Mouse (Mus musculus): Measurements from ENCODE around the gene Schip1.

Gene Schip1

DNA sequence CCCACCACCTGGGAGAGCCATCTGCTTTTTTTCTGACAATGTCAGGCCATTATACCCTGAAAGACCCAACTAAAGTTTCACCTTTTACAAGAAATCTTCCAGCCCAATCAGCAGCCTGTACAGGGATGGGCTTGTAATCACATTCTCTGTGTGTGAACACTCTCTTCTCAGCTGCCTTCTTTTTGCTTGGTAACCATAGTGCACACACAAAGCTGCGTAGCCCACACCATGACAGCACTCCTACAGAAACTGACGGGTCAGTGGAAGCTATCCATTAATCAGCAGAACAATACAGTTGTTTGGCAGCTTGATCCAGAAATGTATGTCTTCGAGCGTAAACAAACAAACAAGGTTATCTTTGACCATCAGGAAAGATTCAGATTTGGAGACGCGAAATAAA, 205.6 kb downstream of the Schip1 start:
- no peak for DNase-seq (ENCODE audit: low read depth, low spot score)

DNA sequence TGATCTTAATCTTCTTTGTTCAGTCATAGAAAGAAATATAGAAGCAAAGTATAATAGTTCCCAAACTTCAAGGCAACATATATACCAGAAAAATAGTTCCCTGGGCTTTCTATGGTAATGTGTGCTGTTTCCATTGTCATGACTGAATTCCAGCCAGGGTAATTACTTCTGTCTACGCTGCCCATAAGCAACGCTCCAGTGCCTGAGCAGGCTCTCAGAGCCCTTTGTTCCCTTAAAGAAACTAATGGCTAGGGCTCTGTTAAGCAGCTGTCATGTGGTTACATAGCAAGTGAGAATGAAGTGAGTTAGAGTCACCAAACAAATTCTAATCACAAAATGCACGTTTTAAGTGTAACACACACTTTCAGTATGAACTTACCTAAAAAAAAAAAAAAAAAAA, 206.9 kb downstream of the Schip1 start:
- DNase-seq (ENCODE audit: low read depth, low spot score) = no peak

- no peak for DNase-seq (ENCODE audit: low read depth, low spot score)
Observed at GRCm38 (mm10) chr3:68271881-68272280, 207.3 kb downstream of the Schip1 start.

DNA sequence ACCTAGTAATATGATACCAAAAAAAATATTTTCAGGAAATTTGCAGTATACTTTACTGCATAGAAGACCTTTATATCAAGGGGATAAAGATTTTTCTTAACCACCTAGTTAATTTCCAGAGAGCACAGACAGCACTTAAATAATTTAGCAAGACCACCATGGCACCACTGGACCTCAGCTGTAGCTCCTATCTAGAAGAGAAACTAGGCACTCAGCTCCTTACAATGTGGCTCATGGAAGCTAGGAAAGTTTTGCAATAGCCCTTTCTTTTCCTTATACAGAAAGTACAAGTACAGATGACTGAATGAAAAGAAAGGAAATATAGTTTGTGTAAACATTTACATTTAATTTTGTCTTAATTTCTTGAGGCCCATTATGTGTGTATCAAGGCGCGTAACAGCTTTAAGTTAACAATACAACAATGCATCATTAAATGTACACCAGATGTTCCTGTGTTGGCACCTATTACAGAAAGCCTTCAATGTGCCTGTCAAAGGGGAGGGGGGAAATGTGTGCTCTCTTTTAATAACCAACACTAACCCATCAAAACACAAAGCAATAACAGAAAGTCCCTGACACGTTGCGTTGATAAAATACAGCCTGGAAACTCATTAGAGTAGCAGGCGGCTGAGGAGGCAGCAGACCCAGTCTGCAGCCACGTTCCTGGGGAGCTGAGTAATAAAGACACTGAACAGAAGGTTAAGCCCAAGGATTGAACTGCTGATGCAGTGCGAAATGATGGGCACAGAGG, 218.4 kb downstream of the Schip1 start:
- no peak for DNase-seq (ENCODE audit: low read depth, low spot score)

GRCm38 (mm10) chr3:68283595-68283991, 219.0 kb downstream of the Schip1 start:
- DNase-seq (ENCODE audit: low read depth, low spot score) = no peak

DNA sequence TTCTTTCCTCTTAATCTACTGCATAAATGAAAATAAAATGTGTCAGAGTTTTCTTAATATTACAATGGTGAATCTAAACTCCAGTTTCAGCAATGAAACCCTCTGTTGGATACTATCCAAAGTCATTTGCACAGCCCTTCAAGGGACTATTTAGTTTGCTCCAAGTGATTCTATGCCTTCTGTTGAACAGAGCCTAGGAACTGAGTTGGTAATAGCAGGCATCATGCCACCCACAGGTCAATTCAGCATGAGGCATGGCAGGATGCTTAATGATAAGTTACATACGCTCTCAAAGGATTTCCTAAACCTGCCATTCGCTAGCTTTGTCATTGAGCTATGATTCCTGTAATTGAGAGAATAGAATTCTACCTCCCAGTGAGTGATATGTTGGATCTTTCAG, 219.9 kb downstream of the Schip1 start:
- no peak for DNase-seq (ENCODE audit: low read depth, low spot score)

- no peak for DNase-seq (ENCODE audit: low read depth, low spot score)
Observed at GRCm38 (mm10) chr3:68296752-68297151, 232.2 kb downstream of the Schip1 start.

GRCm38 (mm10) chr3:68305647-68306046, 241.0 kb downstream of the Schip1 start:
- no peak for DNase-seq (ENCODE audit: low read depth, low spot score)

- no peak for DNase-seq (ENCODE audit: low read depth, low spot score)
Observed at GRCm38 (mm10) chr3:68306726-68307125, 242.1 kb downstream of the Schip1 start.

DNA sequence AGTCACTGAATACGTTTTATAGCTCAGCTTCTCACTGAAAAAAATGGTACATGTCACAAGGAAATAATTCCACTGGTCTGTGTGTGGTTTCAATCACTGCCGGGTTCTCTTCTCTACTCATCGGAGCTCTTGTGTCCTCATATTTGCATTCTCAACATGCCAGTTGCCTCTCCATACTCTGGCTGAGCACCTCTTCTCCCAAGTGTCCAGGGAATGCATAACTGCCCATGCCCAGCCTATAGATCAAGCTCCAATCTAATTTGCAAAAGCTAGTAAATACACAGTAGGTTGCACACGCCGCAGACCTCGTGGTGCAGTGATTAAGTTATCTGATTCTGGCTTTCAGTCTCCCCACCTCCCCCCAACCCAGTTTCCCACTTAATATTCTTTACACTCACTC, 261.0 kb downstream of the Schip1 start:
- DNase-seq (ENCODE audit: low read depth, low spot score) = no peak

DNA sequence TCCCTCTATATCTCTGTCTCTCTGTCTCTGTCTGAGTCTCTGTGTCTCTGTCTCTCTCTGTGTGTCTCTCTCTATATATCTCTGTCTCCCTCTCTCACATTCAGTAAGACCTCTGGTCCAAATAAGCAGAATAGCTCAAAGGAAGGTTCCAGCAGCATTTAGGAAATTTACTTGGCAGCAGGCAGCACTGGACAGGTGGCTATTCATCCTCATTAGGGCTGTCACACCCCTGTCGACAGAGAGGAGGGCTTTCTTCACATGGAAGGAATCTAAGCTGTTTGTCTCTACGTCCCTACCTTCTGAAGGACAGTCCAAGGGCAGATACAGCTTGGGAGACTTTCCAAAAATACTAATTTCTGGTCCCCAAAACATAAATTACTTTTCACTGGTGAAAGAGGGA, 267.9 kb downstream of the Schip1 start:
- DNase-seq (ENCODE audit: low read depth, low spot score) = no peak

DNA sequence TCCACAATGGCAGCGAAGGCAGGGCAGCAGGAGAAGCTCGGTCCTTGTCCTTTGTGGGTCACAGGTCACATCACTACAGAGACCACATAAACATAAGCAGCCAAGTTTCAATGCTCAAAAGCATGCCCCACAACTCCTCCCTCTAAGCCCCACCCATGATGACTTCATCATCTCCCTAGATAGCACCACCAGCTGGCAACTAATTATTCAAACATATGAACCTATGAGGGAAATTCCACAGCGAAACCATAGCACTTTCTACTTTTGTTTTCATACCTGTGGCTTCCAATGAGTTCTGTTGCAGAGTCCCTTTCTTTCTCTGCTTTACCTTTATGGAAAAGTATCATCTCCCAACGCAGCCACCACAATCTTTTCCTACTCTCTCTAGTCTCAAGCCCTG, 270.9 kb downstream of the Schip1 start:
- DNase-seq (ENCODE audit: low read depth, low spot score) = no peak

DNA sequence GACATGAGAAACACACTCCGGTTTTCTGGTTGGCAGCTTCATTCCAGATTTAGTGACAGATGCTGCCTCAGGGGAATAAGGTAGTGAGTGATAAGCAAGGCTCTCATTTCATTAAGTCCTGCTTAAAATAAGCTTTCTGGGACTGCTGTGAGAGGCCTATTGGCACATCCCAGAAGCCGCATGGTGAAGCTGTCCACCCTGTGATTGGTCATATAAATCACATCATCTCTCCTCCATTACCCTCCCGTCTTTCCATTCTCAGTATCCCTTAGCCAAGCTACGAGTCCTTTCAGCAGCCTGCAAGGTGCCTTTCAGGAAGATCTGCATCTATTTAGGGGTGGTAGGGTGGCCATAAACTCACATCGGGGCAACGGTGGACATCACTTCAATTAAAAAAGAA, 286.0 kb downstream of the Schip1 start:
- no peak for DNase-seq (ENCODE audit: low read depth, low spot score)

DNA sequence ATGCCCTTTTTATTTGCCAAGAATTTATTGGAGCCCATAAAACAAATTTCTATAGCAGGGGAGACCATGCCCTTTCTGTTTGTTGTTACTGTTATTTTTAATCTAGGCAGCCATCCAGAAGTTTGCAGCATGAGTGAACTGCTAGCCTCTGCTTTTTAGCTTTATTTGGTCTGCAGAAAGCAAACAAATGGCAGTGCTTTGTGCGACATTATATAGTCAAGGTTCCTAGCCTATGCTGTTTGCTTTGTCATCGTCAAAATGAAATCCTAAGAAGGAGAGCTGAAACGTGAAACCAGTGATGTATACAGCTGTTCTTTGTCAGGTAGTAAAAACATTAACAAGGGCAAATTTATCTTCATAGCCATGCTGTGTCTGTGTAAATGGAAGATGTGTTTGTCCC, 286.9 kb downstream of the Schip1 start:
- DNase-seq (ENCODE audit: low read depth, low spot score) = no peak

GRCm38 (mm10) chr3:68352961-68353360, 288.4 kb downstream of the Schip1 start:
- DNase-seq (ENCODE audit: low read depth, low spot score) = no peak

GRCm38 (mm10) chr3:68353492-68353891, 288.9 kb downstream of the Schip1 start:
- no peak for DNase-seq (ENCODE audit: low read depth, low spot score)

- DNase-seq (ENCODE audit: low read depth, low spot score) = no peak
Observed at GRCm38 (mm10) chr3:68356516-68356915, 291.9 kb downstream of the Schip1 start.

DNA sequence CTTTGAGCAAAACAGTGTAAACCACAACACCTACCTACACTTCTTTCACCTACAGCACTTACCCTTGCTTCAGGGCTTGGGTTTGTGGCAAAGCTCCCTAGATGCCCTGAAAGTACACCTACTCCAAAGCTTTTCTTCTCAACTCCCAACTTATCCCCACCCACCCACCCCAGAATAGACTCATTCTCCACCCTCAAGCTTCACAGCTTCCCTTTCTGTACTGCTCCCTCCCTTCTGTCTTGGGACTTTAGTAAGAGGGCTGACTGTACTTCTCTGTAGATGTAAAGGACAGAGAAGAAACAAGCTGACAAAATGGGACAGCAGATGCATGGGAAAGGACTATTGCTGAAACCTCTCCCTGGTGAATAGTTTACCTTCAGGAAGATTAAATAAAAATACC, 303.4 kb downstream of the Schip1 start:
- no peak for DNase-seq (ENCODE audit: low read depth, low spot score)

DNA sequence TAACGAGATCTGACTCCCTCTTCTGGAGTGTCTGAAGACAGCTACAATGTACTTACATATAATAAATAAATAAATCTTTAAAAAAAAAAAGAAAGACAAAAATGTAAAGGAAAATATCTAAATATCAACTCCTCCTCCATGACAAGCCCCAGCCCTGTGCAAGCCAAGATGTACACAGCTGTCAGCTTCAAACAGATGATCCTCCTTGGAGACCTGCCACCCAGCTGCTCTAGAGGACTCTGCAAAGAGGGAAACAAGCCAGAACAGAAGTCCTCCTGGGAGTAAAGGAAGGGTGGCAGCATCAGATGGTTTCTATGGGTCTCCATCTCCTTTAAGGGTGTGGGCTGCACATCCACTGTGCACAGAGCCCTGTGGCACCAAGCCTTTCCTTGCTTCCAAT, 308.3 kb downstream of the Schip1 start:
- no peak for DNase-seq (ENCODE audit: low read depth, low spot score)

- DNase-seq (ENCODE audit: low read depth, low spot score) = no peak
Observed at GRCm38 (mm10) chr3:68375100-68375508, 310.5 kb downstream of the Schip1 start.

DNA sequence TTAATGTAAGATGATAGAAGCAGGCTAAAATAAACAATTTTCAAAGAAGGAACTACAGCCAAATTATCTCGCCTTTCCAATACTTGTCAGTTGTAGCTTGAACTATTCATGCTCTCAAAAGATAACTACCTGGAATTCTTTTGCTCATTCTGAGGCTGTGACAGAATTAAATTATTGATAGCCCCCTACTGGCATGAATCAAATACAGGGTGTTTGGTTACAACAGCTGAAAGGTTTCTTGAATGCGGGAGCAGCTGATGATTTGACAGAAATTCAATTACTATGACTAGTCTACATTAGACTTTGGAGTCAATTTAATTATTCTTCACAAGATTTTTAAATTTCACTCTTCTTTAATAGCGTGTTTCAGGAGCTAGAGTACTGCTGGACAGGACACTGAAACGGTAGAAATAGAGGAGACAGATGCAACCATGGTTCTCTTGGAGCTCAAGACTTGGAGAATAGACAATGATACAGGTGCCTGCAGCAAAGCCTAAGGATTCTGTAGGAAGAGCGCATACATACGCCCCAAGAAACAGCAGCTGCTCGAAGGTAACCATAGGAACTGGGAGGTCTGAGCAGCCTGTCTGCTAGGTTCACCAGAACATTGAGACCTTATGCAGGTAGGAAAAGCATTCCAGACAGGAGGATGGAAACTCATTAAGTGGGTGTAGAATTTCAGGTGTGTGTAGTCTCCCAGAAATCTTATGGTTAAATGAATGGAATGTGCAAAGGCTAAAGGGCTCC, 313.0 kb downstream of the Schip1 start:
- no peak for DNase-seq (ENCODE audit: low read depth, low spot score)

DNA sequence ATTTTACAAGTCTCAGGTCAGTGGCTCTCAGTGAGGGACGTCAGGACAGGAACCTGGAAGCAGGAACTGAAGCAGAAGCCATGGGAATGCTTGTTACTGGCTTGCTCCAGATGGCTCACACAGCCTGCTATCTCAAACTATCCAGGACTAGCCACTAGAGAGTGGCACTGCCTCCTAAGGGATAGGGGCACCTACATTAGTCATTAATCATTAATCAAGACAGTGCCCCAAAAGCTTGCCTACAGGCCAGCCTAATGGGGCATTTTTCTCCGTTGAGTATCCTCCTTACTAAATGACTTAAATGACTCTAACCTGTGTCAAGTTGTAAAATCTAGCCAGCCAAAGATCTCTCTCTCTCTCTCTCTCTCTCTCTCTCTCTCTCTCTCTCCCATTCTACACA, 314.2 kb downstream of the Schip1 start:
- DNase-seq (ENCODE audit: low read depth, low spot score) = no peak

DNA sequence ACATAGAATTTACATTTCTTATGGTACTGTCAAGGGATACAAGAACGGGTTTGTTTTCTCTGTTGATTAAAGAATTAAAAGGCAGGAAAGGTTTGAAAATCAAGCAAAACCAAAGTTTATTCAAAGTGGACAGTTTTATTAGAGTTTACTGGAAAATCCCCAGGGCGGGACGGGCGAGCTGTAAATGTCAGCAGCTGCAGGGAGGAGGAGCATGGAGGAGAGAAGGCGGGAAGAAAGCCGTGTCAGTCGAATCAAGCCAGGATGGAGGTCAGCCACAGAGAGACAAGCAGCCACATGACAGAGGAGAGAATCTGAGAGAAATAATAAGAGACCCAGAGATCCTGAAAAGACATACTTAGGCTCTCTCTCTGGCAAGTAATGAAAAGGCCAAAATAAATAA, 314.6 kb downstream of the Schip1 start:
- DNase-seq (ENCODE audit: low read depth, low spot score) = no peak
